Mouse (Mus musculus) liver, adult 2 months (tissue): ENCODE measurements at regions not wholly inside any gene's neighbourhood (a gene's known extent, or its start where the extent isn't known, plus 50 kb on each side); places are given as distances from the start of the nearest gene placed in this dataset.

ENCODE experiments used
- CTCF ChIP-seq: fragments of 200-500 bp; IDR thresholded peaks from 2 replicates; pipeline ENCODE4 v1.5.1; 2011; ENCODE audit warnings: low read depth, low read length, control low read depth
- POLR2A ChIP-seq: fragments of 200-500 bp; IDR thresholded peaks from 2 replicates; pipeline ENCODE4 v1.6.1; 2011; ENCODE audit warnings: low read length, control low read depth; ENCODE audit not compliant: insufficient read depth; ENCODE audit errors: extremely low read depth

GRCm38 (mm10) chr9:41461742-41462141 is 300.2 kb upstream of the Ubash3b start:
- TF ChIP-seq CTCF, result peak; percentile 97
- no peak for TF ChIP-seq POLR2A
